Mouse (Mus musculus): ENCODE data around the gene Mdk.

- TF ChIP-seq CTCF (IDR thresholded peaks at IDR 0.05; ENCODE audit: borderline replicate concordance, extremely low read depth, insufficient read depth, insufficient read length) = no peak
- no peak for TF ChIP-seq POLR2A (IDR thresholded peaks at IDR 0.05; ENCODE audit: borderline replicate concordance, extremely low read depth, insufficient read depth, insufficient read length, poor library complexity, severe bottlenecking)
These were observed 21.7 kb upstream of the Mdk start for GRCm38 (mm10) chr2:91953825-91954224.
